Mouse (Mus musculus) ES-E14 (cell line): Measurements from ENCODE around the gene Eif3l. TPM values are rescaled to one million over a fixed set of nuclear protein-coding genes. Genes with fewer than 3 reads are reported as not detected.

Experiments
- DNase-seq: peaks from one replicate; pipeline ENCODE4 v3.0.0-alpha.2; 2013; ENCODE audit warnings: low read depth, low spot score
- H3K27ac ChIP-seq: 2 replicates; pipeline ENCODE4 v1.5.1; 2012; ENCODE audit warnings: low read depth, mild to moderate bottlenecking, low read length, moderate library complexity, mixed read lengths; ENCODE audit not compliant: poor library complexity, insufficient read depth, severe bottlenecking
- H3K36me3 ChIP-seq: 2 replicates; pipeline ENCODE4 v1.6.1; 2012; ENCODE audit warnings: mild to moderate bottlenecking, low read length, moderate library complexity, mixed read lengths; ENCODE audit not compliant: control insufficient read depth, poor library complexity, insufficient read depth, severe bottlenecking
- H3K4me1 ChIP-seq, 2 experiments: fragments of 150-350 bp in 1 of 2; sonication (generic) in 1 of 2; 2 replicates each; pipeline ENCODE4 v1.6.1; 2012; ENCODE audit warnings: low read length in 2 of 2, mild to moderate bottlenecking in 1 of 2, mixed read lengths in 1 of 2; ENCODE audit not compliant: control insufficient read depth in 2 of 2, insufficient read depth in 2 of 2, poor library complexity in 1 of 2
- H3K4me3 ChIP-seq, 2 experiments: fragments of 150-350 bp in 1 of 2; sonication (generic) in 1 of 2; 2 replicates each; pipeline ENCODE4 v1.5.1; 2012; ENCODE audit warnings: low read length in 2 of 2, low read depth in 1 of 2, mild to moderate bottlenecking in 1 of 2, mixed read lengths in 1 of 2; ENCODE audit not compliant: insufficient read depth in 1 of 2, poor library complexity in 1 of 2, severe bottlenecking in 1 of 2
- H3K9ac ChIP-seq: 2 replicates; pipeline ENCODE4 v1.6.1; 2012; ENCODE audit warnings: low read depth, mild to moderate bottlenecking, low read length, mixed read lengths; ENCODE audit not compliant: poor library complexity, insufficient read depth, severe bottlenecking
- H3K9me3 ChIP-seq: fragments of 150-350 bp; sonication (generic); 2 replicates; pipeline ENCODE4 v1.6.1; 2012; ENCODE audit warnings: low read depth, mild to moderate bottlenecking, low read length; ENCODE audit not compliant: control insufficient read depth, insufficient read depth
- CHD2 ChIP-seq: IDR thresholded peaks from 2 replicates; pipeline ENCODE4 v1.6.1; 2014; ENCODE audit warnings: mild to moderate bottlenecking, low read depth, low read length, inconsistent platforms
- HCFC1 ChIP-seq: IDR thresholded peaks from 2 replicates; pipeline ENCODE4 v1.6.1; 2012; ENCODE audit warnings: low read length, inconsistent platforms, borderline replicate concordance; ENCODE audit not compliant: insufficient read depth
- MAFK ChIP-seq: IDR thresholded peaks from 2 replicates; pipeline ENCODE4 v1.6.1; 2014; ENCODE audit warnings: mild to moderate bottlenecking, low read depth, low read length, inconsistent platforms; ENCODE audit not compliant: insufficient read depth
- ZC3H11A ChIP-seq: IDR thresholded peaks from 2 replicates; pipeline ENCODE4 v1.6.1; 2012; ENCODE audit warnings: low read depth, mild to moderate bottlenecking, inconsistent platforms, low read length, borderline replicate concordance
- ZNF384 ChIP-seq: IDR thresholded peaks from 2 replicates; pipeline ENCODE4 v1.6.1; 2012; ENCODE audit warnings: low read depth, low read length, inconsistent platforms
- in situ Hi-C, 2 experiments: fragments of 600-800 bp; cut with MboI; formaldehyde crosslinking; loops; one replicate each; pipeline ENCODE4 v1.15.1; 2025; ENCODE audit warnings: low sequenced_read_pairs in 2 of 2, inconsistent platforms in 1 of 2; ENCODE audit not compliant: unreplicated experiment in 2 of 2
- total RNA-seq: library from RNA; depleted of rRNA; stranded (reverse); fragments of 300-350 nt; gene quantifications from 2 replicates; pipeline ENCODE4 v1.2.3, GENCODE M21; 2012; rRNA removed

Eif3l gene
- total RNA-seq: 358 and 380 TPM in 2 replicates

GRCm38 (mm10) chr15:79074913-79075532, at the start of gene Eif3l:
Eif3l (plus strand) TSS chr15:79075179.
- in situ Hi-C loops: no loop called here
- 0 out of 2 replicates have a peak, but pooled peaks have one; percentile 46 for TF ChIP-seq HCFC1
- TF ChIP-seq ZNF384: no peak
- TF ChIP-seq MAFK: no peak
- no peak for TF ChIP-seq ZC3H11A
- TF ChIP-seq CHD2: peak; percentile 43; the same call in 1 of the 2 replicates

GRCm38 (mm10) chr15:79025687-79026308, 49.2 kb upstream of the Eif3l start:
- TF ChIP-seq CHD2: no peak
- 0 out of 2 replicates have a peak, but pooled peaks have one; percentile 47 for TF ChIP-seq HCFC1
- no peak for TF ChIP-seq ZNF384
- TF ChIP-seq ZC3H11A: no peak
- no peak for TF ChIP-seq MAFK
- peaks cover 8 to 17% of the 10 kb centered on the region in 2 experiments; a peak in 2 of 4 replicates for H3K4me1 ChIP-seq
- peak overlapping the region in 1 of 2 experiments; percentile 30; a peak in 1 of 4 replicates for H3K4me3 ChIP-seq
- DNase-seq: no peak
- H3K9me3 ChIP-seq: no peaks in the 10 kb centered on the region
- in situ Hi-C loops: no loop called here
- H3K36me3 ChIP-seq: no peaks in the 10 kb centered on the region
- no peak overlapping the region for H3K27ac ChIP-seq
- no peak overlapping the region for H3K9ac ChIP-seq

More at GRCm38 (mm10) chr15:79074913-79075532, at the start of gene Eif3l:
- Histone ChIP-seq H3K9ac (peak within 1 kb of the TSS; percentile 98), H3K9me3 (no peaks in the 10 kb centered on the region), H3K27ac (peak within 1 kb of the TSS; percentile 81), H3K4me1 (peaks cover 0 to 16% of the 10 kb centered on the region in 2 experiments; a peak in 1 of 4 replicates), H3K4me3 (peak within 1 kb of the TSS; percentile 97 to 98), H3K36me3 (peaks cover 30% of the 10 kb centered on the region)
- DNase-seq: peak; percentile 73

- no peak for DNase-seq
- no peak overlapping the region for H3K27ac ChIP-seq
- peak overlapping the region; percentile 90; the same call in 1 of the 2 replicates for H3K9ac ChIP-seq
- no peaks in the 10 kb centered on the region for H3K36me3 ChIP-seq
- H3K4me1 ChIP-seq: peaks cover 8 to 21% of the 10 kb centered on the region in 2 experiments; a peak in 2 of 4 replicates
- H3K4me3 ChIP-seq: peak overlapping the region in 1 of 2 experiments; percentile 76; a peak in 3 of 4 replicates
- no peaks in the 10 kb centered on the region for H3K9me3 ChIP-seq
- in situ Hi-C loops: no loop called here
- TF ChIP-seq ZNF384 (no peak), CHD2 (no peak), HCFC1 (no peak), ZC3H11A (no peak), MAFK (no peak)
These were observed 48.3 kb upstream of the Eif3l start for GRCm38 (mm10) chr15:79026511-79027290.

- Histone ChIP-seq H3K9me3 (no peaks in the 10 kb centered on the region), H3K4me3 (peak overlapping the region; percentile 76), H3K27ac (no peak overlapping the region), H3K9ac (peak overlapping the region; percentile 90), H3K4me1 (peaks cover 8 to 21% of the 10 kb centered on the region in 2 experiments; a peak in 2 of 4 replicates), H3K36me3 (no peaks in the 10 kb centered on the region)
- in situ Hi-C loops: no loop called here
- no peak for TF ChIP-seq CHD2
- TF ChIP-seq ZNF384: no peak
- no peak for TF ChIP-seq MAFK
- TF ChIP-seq HCFC1: no peak
- TF ChIP-seq ZC3H11A: no peak
- DNase-seq: no peak
These were observed 47.4 kb upstream of the Eif3l start for GRCm38 (mm10) chr15:79027291-79028205.
